Mouse (Mus musculus): Measurements from ENCODE around the gene Kdm2b.
A peak's percentile ranks its signal among the peaks of the same experiment; 100 is the strongest.

The Kdm2b gene

DNA sequence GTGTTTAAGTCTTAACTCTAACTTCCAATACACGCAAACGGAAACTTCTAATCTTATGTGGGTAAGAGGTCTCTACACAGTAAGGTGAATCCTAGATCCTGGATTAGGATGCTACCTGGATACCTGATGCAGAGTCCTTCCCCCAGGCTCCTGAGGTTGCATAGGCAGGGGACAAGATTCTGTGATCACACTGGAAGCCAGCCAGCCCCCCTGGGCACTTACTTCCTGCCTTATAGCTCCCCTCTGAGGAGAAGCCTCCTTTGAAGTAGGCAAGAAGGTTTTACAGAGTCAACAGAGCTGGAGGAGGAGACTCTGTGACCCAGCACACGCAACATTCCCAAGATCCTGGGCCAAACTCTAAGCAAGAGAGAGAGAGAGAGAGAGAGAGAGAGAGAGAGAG is 63.3 kb downstream of the Kdm2b start:
- no peak for DNase-seq (ENCODE audit: low spot score)

DNA sequence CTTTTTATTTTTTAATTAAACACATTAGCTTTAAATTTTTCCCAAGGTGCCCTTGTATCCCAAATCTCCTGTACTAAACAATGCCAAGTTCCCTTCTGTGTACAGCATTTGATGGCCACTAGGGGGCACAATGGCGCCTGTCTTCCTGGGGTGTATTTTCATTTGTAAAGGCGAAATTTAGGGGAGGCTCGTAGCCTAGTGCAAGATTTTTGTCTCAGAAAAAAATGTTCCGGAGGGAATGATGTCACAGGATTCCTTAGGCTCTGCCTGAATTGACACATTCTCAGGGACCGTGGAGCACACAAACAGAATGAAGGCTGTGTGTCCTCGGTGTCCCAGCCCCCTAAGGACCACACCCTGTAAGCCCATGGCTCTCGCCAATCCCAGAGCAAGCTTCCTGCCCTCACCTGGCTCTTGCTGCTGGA is 64.1 kb downstream of the Kdm2b start:
- no peak for DNase-seq (ENCODE audit: low spot score)

DNA sequence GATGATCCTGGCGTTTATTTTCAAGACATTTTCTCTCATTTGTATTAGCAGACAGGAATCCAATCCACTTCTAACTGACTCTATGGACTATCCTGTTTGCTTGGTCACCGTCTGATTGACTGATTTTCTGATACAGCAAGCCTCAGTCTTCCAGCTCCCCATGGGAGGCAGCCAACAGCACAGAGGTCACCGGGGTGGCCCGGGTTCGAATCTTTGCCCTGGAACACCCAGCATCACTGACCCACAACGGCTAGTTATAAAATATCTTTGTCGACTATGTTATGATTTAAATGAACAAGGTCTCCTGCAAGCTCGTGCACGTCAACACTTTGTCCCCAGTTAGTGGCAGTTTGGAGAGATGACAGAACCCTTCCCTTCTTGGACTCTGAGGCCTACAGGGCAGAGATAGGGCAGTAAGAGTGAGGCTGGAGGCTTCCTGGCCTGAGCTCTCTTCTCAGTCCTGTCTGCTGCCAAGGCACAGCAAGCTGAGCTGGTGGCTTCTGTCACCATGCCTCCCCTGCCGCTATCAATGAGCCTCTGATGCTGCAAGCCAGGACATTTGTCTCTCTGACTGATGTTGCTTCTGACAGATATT is 65.7 kb downstream of the Kdm2b start:
- DNase-seq (ENCODE audit: low spot score) = no peak

DNA sequence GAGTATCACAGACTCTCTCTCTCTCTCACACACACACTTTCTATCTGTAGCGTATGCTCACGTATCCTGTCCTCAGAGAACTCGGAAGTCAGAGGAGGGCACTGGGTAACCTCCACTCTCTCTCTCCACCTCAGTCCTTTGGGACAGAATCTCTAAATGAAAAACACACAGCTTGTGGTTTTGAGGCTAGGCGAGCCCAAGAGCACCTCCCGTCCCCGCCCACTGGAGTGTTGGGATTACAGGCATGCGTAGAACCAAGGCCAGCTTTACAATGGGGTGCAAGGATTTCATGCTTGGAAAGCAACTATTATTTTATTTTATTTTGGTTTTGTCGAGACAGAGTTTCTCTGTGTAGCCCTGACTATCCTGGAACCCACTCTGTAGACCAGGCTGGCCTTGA is 67.7 kb downstream of the Kdm2b start:
- no peak for DNase-seq (ENCODE audit: low spot score)

DNA sequence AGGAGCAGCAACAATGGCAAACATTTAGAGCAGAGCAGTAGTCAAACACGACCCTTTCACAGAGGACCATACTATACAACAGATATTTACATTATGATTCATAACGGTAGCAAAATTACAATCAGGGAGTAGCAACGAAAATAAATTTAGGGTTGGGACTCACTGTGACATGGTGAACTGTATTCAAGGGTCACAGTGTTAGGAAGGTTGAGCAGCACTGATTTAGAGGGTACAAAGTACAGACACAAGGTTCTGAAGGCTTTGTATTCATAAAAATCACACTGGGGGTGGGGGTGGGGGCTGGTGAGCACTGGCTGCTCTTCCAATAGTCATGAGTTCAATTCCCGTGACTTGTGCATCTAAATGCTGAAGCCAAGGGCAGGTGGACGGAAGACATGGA is 69.1 kb downstream of the Kdm2b start:
- DNase-seq (ENCODE audit: low spot score) = no peak

DNA sequence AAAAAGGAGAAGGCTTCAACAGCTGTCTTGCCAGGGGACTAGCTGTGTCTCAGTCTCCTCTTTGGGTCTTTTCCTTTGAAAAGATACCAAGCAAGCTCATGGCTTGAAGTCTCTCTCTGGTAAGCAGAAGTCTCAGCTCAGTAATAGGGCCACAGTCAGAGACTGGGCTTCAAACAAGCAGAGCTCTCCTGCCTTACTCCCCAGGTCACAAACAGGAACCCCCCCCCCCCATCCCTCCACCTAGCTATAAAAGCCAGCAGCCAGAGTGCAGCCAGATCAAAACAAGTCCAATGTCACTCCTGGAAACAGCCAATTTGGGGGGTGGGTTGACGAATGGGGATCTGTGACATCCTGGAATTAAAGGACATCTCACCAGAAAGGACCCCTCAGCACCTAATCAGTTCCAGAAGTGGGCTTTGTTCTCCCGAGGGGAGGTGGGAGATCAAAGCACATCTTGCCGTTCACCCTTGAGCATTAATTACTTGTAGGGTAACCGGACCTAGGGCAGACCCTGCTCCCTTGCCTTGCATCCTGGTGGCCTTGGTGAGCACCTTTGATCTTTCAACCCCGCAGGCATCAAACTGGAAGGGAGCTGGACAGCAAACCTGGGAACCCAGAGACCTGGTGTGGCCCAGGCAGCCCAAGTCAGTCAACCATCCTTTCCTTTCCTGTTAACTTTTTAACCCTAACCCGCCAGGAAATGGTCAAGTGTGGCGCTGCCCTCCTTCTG is 71.5 kb downstream of the Kdm2b start:
- no peak for DNase-seq (ENCODE audit: low spot score)

DNA sequence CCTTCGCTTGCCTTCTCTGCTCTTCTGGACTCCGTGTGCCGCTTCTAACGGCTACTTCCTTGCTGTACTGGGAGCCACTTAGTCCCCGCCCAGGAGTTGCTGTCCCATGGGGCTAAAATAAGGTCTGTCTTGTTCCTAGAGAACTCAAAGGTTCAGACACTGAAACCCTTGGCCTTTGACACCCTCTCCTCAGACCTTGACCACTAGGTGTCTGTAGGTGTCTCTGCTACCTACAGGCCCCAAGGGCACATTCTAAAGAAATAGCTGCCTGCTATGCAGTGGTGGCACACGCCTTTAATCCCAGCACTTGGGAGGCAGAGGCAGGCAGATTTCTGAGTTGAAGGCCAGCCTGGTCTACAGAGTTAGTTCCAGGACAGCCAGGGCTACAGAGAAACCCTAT is 73.5 kb downstream of the Kdm2b start:
- no peak for DNase-seq (ENCODE audit: low spot score)

DNA sequence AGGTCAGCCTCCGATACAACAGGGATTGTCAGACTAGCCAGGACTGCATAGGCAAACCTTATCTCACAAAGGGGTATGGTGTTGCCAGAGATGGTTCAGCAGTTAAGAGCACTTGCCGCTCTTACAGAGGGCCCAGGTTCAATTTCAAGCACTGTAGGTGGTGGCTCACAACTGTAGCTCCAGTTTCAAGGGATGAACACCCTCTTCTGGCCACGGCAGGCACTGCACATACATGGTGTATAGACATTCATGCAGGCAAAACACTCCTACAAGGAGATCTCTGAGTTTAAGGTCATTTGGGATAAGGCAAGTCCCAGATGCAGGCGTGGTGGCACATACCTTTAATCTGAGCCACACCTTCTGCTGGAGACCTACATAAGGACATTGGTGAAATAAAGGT is 76.8 kb downstream of the Kdm2b start:
- no peak for DNase-seq (ENCODE audit: low spot score)

DNA sequence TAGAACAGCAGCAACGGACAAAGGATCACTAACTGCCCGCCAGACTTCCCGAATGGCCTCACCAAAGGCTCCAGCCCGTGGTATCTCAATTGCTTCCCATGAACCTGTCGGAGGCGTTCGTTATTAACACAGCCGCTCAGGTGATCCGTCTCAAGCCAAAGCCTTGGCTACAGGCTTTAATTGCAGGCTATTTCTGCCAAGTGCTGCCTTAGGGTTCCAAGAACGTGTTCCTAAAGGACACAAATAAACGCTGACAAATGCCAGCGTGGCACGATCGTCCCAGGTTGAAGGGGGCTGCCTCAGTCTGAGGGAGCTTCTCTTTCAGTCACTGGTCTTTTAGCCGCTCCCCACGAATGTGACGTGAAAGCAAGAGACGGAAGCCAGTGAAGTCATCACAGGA is 80.1 kb downstream of the Kdm2b start:
- DNase-seq (ENCODE audit: low spot score) = no peak

DNA sequence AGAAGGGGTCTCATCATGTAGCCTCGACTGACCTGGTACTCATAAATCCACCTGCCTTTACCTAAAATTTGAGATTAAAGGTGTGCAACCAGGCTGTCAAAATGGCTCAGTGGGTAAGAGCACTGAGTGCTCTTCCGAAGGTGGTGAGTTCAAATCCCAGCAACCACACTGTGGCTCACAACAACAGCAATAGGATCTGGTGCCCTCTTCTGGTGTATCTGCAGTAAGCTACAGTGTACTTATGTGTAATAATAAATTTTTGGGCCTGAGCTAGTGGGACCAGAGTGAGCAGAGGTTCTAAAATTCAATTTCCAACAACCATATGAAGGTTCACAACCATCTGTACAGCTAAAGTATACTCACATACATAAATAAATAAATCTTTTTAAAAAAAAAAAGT is 81.6 kb downstream of the Kdm2b start:
- no peak for DNase-seq (ENCODE audit: low spot score)

DNA sequence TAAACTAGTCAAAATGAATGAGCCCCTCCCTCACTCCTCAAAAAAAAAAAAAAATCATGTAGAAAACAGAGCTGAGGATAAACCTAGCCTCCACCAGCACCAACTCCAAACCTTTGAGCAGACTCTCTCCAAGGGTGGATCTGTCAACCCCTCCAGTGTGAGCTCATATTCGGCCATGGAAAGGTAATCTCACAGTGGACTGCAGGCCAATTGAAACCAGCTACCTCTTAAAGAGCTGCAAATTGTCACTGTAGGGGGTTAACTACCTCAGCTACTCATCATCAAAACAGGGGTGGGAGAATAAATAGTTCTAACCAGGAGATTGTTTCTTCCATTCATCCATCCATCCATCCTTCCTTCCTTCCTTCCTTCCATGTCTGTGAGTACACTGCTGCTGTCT is 82.4 kb downstream of the Kdm2b start:
- DNase-seq (ENCODE audit: low spot score) = no peak

DNA sequence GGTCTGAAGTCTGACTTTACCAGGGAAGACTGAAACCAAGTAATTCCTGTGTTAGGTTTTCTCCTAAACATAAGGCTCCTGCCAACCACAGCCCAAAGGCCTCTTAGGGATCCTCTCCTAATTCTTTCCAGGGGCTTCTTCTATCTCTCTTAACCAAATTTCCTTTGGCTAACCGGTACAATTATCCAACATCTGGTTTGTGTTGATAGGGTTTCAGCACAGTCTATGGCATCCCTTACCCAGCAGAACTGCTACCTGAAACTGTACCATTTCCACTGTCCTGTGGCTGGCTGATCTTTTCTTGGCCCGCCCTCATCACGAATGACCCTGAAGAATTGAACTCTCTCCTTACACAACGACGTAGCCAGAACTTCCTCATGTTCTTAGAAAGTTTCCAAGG is 86.5 kb downstream of the Kdm2b start:
- no peak for DNase-seq (ENCODE audit: low spot score)

DNA sequence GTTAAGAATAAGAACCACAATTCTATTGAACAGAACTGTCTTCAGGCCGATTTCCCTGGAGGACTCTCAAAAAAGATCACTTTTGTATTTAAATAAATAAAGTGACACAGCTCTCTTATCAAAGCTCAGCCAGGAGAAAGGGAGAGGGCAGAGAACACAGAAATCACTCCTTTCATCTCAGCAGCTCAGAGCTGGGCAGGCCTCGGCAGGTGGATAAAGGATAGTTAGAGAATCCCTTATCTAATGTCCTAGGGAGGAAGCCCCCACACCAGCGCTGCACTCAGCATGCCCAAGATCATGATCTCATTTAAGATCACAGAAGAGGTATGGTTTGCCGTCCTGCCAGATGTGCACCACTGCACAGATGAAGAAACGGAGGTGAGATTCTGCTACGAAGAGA is 87.4 kb downstream of the Kdm2b start:
- DNase-seq (ENCODE audit: low spot score) = no peak

DNA sequence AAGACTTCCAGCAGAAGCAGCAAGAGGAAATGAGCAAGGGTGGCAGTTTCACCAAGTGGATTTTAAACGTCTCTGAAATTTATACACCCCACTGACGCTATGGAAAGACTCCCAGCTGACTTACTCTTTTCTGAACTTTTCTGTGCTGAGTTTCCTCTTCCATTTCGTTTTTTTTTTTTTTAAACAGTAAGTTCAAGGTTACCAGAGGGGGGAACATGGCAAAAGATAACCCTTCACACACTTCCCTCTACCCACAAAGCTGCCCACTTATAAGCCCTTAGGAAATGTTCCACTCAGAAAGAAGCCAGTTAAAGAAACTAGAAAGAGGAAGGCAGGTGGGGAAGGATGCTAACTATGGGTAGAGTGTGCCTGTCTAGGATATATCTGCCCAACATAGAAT is 88.0 kb downstream of the Kdm2b start:
- DNase-seq (ENCODE audit: low spot score) = no peak

DNA sequence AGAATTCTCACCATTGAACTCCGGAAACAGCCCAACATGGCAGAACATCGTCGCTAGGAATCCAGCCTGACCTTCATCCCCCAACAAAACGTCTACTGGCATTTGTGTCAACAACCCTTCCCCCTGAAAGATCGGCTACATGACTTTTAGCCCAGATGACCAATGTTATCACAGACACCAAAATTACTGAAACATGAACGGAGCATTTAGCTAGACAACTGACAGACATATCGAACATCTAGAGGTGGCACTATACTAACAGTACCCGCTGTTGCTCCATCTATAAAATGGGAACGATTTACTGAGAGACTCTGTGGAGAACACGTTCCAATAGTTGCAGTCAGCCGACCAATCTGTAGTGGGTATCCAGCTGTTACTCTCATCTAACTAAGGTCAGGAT is 88.4 kb downstream of the Kdm2b start:
- no peak for DNase-seq (ENCODE audit: low spot score)

DNA sequence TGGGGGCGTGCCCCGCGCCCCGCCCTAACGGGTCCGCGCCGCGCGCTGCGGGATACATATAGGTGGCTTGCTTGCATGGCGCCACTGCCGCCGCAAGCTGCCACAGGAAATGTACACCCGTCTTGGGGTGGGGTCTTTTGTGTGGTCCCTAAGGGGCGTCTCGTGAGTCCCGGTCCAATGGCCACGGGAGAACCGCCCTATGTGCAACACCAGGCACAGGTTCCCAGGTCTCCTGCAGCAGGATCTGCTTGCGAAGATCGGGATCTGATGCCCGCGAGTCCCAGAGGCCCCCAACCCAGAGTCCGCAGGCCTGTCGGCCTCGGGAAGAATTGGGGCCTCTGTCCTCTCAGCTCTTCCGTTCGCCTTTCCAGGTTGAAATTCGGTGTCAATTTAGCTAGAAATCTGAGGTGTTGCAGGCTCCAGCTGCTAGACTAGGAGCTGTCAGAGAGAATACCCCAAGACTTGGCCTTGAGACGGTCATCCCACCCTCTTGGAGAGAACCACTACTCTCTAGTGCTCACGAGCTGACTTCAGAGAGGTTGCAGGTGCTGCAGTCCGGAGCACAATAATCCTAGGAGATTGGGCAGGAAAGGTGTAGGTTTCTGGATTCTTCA is 89.0 kb downstream of the Kdm2b start:
- DNase-seq (ENCODE audit: low spot score) = no peak

DNA sequence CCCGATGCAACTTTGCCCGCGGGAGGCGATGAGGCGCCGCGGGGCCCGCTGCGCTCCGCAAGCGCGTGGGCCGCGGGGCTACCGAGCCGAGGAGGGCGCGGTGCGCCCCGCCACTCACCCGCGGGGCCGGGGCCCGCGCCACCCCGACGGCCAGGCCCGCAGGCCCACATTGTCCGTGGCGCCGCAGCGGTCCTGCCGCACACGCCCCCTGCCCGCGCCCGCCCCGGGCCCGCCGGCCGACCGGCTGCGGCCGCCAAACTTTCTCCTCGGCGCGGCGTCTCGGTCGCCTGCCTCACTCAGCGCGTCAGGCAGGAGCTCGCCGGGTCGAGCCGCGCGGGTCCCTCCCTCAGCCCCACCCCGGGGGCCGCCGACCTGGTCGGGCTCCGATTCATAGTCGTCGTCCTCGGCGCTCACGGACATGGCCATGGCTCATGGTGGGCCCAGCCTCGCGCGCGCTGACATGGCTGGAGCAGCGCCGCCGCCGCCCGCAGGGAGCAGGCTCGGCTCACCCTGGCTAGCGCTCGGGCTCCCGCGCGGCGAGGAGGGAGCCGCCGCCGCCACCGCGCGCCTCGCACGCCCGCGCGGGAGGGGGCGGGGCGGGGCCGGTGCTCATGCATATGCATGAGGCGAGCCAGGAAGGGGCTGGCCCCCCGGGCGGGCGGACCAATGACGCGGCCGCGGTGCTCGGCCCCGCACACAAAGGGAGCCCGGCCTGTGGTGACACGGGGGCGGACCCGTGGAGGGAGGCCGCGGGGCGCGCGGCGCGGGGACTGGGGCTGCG is 89.7 kb downstream of the Kdm2b start:
- peak; percentile 84 for DNase-seq (ENCODE audit: low spot score)

DNA sequence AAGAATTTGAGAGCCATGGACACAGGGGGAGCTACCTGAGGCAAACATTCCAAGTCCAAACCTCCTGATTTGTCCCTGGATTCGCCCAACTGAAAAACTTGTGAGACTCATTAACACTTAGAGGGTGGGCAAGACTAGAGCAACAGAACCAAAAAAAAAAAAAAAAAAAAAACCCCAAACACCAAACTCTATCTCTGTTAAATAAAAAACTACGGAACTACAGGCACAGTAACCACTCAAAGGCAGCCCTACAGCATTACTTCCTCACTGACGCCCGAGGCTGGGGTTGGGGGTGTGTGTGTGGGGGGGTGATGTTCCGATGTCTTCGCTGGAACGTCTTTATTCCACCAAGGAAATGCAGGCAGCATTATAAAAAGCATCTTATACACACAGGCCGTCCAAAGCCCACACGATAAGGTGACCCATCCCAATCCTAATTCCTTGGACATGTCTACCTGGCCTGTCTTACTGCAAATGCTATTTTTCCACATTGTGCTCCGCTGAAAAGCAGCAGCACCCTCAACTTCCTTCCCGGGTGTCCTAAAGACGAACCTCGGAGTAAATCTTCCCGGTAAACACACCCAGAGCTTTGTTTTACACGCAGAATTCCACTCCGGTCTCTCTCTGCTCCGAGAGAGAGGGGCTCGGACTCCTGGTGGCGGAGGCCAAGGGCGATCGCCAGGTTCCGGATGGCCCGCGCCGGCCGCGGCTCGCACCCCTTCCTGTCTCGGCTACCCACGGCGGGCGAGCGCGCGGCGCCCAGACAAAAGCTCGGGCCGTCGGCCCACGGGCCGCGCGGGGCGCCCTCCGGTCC is 90.5 kb downstream of the Kdm2b start:
- DNase-seq (ENCODE audit: low spot score) = no peak

DNA sequence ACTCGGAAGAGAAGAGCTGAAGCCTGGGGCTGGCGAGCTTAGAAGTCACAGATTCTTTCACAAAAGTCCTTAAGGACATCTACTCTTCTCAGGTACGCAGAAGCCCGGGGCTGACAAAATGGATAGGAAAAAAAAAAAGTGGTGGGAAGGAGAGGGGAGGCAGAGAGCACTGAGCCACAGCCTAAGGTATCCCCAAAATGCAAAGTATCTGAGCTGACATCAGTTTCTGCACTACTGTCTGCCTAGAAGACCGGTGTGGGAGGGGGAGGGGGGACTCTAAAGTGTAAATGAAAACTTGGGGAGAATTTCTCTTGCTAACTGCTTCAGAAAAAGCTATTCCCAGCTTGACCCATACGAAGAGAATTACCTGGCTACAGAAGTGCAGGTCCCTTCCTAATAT is 91.5 kb downstream of the Kdm2b start:
- DNase-seq (ENCODE audit: low spot score) = no peak

DNA sequence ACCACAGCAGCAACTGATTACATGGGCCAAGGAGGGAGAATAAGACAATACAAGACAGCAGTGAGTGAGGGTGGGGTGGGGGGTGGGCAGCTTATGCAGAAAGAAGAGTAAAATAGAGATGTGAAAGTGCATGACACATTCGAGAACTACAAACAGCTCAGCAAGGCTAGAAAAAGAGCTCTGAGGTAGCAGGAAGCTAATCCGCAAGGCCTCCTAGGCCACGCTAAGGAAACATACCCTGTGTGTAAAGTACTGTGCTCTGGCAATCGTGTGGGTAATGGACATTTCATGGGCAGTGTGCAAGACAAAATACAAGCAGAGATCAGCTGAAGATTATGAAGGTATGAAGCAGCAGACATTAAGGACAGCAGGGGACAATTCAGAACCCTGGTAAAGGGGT is 94.8 kb downstream of the Kdm2b start:
- DNase-seq (ENCODE audit: low spot score) = no peak

DNA sequence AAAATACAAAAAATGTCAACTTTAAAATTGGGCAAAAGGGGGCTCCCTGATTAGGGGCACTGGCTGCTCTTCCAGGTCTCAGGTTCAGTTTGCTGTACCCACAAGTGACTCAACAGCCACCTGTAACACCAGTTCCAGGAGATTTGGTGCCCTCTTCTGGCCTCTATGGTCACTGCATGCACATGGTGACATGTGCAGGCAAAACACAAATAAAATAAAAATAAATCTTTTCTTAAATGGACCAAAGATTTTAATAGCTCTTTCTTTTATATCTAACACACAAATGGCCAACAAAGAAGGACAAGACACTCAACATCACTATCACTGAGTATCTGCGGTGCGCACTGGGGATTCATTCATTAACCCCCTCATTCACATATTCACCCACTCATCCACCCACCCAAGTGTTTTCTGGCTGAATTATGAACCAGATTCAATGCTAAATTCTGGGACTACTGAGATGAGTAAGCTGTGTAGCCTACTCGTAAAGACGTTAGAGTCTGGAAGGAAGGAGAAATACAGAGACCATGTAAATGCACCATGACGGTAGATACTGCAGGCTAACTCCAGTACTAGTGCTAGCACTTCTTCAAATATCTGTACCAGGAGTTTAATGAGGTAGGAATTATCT is 95.5 kb downstream of the Kdm2b start:
- peak; percentile 67 for DNase-seq (ENCODE audit: low spot score)

DNA sequence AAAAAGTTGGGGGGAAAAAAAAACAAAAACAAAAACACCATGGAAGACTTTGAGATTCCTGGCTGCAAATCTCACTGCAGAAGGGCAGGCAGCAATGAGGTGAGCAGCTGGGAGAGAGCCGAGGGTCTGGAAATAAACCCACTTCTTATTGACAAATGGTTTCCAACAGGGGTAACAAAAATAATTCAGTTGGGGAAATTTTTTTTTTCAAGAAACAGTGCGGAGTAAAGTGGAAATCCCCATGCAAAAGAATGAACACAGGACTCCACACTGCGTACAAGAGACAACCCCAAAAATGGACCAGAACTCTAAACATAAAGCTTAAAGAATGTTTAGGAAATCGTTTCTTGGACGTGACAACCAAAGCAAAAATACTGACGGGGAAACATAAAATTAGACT is 96.4 kb downstream of the Kdm2b start:
- no peak for DNase-seq (ENCODE audit: low spot score)
